Mouse (Mus musculus) frontal cortex, postnatal 14 days (tissue): ENCODE measurements around the gene Phgr1.

ENCODE experiments used
- DNase-seq, 2 experiments: peaks; one replicate each; pipeline ENCODE4 v3.0.0; 2022; ENCODE audit warnings: low spot score in 2 of 2

The Phgr1 gene

DNA sequence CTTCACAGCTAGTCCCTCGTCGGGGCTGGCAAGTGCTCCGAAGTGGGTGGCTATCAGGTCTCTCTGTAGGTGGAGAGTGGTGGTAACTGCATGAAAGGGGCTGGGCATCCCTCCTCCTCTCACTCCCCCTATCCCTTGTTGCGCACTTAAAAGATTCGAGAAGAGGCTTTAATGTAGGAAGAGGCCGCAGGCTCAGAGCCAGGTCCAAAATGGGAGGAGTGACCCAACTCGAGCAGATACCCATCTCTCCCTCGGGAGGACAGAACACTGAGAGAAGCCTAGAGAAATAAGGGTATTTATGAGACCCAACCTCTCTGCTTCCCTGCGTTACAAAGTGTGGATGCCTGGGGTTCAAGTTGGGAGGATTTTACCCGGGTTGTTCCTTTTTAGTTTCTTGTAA lies 6.5 kb downstream of the Phgr1 start:
- DNase-seq: no peak

DNA sequence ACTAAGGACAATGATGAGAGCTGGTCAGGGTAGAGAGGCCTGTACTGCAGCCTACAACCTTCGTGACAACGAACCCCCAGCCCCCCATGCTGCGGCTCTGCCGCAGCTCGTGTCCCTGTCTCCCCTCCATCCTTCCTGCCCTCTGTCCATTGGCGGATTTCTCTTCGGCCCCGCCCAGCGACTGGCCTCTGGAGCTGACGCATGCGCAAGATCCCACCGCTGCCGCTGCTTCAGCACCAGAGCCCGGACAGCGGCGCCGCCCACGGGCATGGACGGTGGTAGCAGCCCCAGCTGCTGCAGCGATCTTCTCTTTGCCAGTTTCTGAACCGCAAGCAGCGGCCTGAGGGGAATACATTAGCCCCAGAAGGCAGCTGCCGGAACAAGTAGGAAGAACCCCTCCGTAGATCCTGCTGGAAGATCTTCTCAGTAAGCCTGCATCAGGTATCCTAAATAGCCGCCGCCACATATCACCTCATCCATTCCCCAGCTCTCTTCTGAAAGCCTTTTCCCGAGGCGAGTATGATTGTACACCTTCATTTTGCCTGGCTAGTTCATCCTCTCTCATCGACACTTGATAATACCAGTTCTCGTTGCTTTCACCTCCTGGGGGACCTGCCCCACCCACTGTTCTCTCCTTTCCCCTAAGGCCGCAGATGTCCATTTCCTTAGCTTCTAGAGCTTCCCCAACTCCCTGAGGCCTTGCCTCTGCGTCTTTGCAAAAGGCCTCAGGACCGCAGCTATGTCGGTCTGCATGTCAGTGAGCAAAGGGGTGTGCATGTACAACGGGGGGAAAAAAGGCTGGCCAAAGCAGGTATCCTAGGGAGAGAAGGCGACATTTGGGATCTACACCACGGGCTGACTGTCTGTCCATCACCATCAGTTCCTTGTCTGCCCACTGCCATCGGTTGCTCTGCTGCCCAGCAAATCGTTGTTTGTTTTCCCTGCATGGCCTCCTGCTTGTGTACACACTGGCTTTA lies 7.2 kb downstream of the Phgr1 start, which contains the start of gene Disp2:
Gene Disp2 (plus strand): TSS at position 216 of the 977 bp plus-strand sequence.
- DNase-seq: peak; percentile 89 to 92

DNA sequence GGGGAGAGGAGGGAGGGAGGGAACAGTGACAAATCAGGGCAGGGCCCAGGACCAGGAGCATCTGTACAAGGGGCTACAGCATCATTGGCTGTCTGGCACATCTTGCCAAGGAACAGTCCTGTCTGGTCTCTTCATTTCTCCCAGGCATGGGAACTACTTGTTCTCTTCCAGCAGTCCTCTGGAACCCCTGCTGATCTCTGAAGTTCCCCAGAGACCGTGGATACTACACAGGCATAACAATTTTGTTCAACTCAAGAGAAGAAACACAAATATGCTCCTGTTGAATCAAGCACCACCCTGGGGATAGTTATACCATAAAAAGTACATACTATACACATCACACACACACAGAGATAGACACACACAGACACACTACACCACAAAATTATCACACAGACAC lies 8.5 kb downstream of the Phgr1 start:
- DNase-seq: no peak

DNA sequence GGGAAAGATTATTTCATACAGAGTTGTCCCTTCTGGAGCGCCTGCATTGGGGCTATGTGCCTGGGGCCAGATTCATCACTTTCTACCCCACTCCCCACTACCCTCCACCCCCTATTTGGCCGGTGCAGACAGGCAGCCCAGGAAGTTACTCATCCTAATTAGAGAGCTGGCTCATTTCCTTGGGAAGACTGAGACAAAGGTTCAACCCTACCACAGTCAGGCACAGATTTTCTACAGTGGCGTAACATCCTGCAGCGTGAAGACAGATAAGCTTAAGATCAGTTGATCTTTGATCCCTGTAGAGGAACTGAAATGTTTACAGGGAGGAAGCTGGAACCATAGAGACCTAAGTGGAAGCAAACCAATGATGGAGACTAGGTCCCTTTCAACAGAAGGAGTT lies 9.7 kb downstream of the Phgr1 start:
- DNase-seq: no peak

DNA sequence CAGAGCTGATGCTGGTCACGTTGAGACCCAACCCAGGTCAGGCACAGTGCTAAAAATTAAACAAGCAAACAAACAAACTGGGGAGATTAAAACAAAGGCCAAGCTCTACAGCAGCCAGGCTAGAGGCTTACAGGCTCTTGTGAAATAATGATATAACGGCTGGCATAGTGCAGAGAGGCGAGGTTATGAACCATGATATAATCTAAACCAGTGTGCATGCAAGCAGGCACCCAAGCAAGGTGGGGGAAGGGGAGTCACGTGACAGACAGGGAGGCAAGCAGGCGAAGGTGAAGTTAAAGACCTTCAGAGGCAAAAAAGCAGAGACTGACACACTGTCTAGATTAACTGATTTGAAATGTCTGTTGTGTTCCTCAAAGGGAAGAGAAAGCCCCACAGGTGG lies 10.5 kb downstream of the Phgr1 start:
- DNase-seq: no peak

DNA sequence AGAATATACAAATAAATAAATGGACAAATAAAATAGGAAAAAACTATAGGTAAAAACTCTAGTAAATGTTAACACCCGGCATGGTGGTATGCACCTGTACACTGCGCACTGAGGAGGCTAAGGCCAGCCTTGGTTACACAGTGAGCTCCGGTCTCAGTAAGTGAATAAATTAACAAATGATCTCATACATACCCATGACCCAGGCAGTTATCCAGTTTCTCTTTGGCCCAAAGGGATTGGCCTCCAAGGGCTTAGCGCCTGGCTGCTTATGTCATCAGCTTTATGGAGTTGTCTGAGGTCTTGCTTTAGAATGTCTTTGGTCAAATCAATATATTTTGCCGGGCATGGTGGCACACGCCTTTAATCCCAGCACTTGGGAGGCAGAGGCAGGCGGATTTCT lies 11.1 kb downstream of the Phgr1 start:
- no peak for DNase-seq

DNA sequence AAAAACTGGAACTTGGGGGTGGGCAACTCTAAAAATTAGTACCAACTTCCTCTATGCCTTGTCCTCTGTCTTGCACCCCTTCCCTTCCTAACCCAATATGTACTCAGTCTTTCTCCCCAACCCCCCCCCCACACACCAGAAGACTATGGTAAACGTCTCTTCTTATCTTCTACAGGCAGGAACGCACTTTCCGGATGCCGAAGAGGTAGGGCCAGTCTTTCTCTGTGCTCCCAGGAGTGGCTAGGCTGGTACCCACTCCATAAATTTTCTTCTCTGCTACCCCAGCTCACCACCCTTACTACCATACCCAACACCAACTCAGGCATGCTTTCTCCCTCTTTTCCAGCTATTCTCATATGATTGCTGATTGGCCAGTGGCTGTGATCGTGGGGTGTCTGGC lies 14.0 kb downstream of the Phgr1 start:
- no peak for DNase-seq

DNA sequence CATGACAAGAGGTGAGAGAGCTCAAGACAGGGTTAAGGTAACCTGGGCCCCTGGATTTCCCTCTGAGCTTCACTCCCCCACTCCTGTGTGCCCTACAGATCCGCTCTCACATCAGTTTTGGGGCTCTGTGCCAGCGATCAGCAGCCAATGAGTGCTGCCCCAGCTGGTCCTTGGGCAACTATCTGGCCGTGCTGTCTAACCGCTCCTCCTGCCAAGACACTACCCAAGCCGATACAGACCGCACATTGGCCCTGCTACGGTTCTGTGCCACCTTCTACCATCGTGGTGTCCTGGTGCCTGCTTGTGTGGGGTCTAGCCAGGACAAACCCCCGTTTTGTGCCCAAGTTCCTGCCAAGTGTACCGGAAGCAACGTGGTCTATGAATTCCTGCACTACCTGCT lies 16.9 kb downstream of the Phgr1 start:
- no peak for DNase-seq

DNA sequence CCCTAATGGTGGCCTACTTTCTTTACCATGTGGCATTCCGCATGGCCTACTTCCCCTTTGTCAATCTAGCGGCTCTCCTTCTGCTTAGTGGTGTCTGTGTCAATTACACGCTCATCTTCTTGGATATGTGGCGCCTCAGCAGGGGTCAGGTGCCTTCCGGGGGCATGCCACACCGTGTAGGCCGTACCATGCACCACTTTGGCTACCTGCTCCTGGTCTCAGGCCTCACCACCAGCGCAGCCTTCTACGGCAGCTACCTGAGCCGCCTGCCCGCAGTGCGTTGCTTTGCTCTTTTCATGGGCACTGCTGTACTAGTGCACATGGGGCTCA lies 17.6 kb downstream of the Phgr1 start:
- no peak for DNase-seq

DNA sequence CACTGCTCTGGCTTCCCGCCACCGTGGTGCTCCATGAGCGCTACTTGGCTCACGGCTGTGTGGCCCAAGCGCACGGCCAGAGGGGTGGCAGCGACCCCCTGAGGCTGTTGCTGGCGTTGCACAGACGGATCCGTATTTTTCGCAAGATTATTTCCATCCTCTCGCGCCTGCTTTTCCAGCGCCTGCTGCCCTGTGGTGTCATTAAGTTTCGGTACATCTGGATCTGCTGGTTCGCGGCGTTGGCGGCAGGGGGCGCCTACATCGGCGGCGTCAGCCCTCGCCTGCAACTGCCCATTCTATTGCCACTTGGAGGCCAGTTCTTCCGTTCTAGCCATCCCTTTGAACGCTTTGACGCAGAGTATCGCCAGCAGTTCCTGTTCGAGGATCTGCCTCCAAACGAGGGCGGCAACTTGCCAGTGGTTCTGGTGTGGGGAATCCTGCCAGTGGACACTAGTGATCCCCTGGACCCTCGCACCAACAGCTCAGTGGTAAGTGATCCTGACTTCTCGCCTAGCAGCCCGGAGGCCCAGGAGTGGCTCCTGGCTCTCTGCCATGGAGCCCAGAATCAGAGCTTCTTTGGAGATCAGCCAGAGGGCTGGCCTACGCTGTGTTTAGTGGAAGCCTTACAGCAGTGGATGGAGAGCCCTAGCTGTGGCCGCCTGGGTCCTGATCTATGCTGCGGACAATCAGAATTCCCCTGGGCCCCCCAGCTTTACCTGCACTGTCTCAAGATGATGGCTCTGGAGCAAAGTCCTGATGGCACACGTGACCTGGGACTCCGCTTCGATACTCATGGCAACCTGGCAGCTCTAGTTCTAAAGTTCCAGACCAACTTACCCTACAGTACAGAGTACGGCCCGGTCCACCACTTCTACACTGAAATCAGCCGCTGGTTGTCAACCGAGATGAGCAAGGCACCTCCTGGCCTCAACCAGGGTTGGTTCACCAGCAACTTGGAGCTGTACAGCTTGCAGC lies 18.3 kb downstream of the Phgr1 start:
- DNase-seq: peak; percentile 50 to 51

DNA sequence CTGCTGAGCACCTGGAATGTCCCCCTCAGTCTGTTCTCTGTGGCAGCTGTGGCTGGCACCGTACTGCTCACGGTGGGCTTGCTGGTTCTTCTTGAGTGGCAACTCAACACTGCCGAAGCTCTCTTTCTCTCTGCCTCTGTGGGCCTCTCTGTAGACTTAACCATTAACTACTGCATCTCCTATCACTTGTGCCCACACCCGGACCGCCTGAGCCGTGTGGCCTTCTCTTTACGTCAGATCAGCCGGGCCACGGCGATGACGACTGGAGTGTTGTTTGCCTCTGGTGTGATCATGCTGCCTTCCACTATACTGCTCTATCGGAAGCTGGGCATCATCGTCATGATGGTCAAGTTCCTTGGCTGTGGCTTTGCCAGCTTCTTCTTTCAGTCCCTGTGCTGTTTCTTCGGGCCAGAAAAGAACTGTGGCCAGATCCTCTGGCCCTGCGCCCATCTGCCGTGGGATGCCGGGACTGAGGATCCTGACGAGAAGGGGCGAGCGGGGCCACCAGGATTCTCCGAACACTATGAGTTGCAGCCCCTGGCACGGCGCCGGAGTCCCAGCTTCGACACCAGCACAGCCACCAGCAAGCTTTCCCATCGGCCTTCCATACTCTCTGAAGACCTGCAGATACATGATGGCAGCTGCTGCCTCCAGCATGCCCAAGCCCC lies 19.2 kb downstream of the Phgr1 start:
- DNase-seq: no peak

DNA sequence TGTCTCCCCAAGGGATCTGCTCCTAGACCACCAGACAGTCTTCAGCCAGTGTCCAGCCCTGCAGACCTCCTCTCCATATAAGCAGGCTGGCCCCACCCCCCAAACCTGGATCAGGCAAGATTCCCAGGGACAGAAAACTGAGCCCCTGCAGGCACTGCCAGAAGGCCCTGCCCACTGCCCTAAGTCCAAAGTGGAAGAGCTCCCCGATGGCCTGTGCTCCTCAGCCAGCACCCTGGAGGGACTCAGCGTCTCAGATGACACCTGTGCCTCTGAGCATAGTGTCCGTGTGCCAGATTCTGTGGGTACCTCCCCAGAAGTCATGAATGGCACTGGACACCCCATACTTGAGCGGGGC lies 19.7 kb downstream of the Phgr1 start:
- DNase-seq: no peak

DNA sequence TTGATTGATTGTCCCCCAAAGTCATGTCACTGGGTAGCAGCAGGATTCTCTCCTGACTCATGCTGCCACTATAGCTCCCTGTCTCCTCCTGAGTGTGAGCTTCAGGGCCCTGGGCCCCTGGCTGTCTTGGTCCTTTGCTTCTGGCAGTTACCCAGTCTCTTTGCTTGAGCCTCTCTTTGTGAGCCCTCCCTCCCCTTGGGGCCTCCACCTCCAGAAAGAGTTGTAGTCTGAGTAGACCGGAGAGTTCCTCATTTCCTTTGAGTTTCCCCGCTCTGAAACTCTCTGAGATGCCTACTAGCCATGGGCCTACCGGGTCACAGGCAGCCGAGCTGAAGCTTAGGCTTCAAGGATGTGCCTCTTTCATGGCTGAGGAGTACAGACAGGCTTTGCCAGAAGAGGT lies 21.1 kb downstream of the Phgr1 start:
- DNase-seq: no peak

DNA sequence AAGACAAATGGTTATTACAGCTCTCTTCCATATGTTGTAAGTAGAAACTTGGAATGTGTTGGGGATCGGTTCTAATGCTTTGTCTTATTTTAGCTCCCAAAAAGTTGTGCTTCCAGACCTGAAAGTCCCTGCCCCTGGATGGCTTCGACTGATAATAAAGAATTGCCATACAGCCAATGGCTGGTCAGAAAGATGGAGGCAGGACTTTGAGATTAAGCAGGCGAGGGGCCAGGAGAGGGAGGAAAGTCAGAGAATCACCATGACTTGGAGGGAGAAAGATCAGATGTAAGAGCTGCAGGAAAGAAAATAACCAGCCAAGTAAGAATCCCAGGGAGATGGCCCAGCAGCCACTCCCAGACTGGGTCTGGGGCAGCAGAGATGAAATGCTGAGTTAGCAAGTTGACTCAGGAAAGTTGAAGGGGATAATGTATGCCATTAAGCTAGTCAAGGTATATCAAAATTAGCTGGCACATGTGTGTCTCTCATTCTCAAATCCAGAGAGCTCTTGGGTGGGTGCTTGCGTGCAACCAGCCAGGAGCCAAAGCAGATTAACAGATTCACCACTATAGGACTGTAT lies 30.1 kb downstream of the Phgr1 start:
- DNase-seq: no peak

DNA sequence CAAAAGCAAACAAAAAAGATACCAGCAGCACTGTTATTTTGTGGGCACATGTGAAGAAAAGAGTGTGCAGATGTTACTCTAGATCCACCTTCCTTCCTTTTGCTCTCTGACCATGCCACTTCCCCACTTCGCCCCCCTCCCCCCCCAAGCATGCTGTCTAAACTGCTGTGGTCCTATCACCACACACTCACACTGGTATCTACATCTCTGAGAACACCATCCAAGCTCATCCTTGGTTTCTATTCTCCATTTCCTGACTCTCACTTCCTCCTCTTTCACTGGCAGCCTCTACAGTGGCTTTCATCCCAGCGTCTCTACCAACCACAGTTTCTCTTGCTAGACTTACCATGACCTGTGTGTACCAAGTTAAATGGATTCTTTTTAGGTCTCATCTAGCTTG lies 31.9 kb downstream of the Phgr1 start:
- DNase-seq: no peak

DNA sequence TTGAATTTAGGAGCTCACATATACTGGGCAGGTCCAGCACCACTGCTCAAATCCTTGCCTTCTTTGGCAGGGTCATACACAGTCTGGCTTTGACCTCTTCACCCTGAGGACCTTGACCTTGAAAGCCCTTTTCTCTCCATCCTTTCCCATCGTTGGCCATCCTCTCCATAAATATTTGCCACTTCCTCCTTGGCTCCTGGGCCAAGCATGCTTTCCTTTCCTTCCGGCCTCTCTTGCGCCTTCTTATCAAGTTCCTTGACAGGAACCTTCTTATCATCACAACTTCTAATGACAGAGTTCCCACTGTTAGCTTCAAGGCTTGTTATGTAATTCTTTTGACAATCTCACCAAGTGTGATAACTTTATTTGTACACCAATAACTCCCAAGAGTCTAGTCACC lies 32.6 kb downstream of the Phgr1 start:
- DNase-seq: no peak

DNA sequence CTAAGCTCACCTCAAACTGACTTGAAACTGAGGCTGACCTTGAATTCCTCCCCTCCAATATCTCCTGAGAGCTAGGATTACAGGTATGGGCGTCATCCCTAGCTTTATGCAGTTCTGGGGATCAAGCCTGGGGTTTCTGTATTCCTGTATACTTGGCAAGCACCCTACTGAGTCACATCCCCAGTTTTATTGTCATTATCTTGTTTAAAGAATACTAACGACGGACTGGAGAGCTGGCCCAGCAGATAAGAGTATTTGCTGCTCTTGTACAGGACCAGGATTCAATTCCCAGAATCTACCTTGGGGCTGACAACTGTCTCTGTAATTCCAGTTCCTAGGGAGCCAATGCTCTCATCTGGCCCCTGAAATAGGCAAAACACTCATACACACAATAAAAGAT lies 33.2 kb downstream of the Phgr1 start:
- no peak for DNase-seq

DNA sequence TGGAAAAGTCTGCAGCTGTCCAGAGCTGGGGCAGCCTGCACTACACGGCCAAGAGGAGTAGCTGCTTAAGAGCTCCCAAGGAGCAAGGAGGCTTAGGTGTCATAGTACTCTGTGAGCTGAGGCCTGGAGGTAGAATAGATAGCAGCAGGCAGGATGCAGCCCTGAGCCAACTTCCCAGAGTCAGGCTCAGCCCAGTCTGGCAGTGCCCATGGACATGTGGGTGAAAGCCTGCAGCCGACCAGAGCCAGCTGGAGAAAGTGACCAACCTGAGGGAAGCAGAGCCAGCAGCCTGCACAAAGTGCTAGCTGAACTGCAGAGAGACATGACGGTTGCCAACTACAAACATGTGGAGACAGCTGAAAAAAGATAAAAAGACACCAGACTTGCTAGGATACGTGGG lies 34.3 kb downstream of the Phgr1 start:
- DNase-seq: no peak

DNA sequence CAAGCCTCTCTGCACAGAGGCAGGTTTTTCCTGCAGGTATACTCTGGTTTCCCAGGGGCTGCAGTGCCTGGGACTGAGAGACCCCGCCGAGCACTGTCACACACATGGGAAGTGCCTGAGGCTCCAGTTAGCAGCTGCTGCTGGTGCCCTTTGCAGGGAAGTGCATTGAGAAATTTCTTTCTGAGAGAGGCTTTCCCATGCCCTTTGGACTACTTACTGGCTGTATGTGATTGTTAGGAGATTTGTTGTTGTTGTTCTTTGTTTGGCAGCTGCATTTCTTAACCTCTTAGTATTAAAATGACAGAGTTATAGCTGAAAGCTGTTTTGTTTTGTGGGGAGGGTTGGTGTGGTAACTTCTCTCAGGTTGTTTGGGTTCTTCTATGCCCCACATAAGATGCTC lies 38.3 kb downstream of the Phgr1 start:
- no peak for DNase-seq

DNA sequence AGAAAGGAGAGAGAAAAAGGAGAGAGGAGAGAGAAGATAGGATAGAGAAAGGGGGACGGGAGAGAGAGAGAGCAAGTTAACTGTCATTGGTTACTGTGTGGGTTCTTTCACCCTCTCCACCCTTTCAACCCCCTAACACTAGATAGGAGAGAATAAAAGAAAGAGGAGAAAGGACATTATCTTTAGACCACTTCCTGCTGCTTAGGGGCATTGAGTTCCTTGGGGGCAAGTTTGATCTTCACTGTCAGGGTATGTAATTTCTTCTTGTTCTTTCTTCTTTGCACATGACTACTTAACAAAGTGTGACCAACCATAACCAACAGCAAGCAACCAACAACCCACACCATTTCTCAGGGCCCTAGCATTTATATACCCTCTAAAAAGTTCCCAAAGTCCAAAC lies 40.2 kb downstream of the Phgr1 start:
- DNase-seq: no peak

DNA sequence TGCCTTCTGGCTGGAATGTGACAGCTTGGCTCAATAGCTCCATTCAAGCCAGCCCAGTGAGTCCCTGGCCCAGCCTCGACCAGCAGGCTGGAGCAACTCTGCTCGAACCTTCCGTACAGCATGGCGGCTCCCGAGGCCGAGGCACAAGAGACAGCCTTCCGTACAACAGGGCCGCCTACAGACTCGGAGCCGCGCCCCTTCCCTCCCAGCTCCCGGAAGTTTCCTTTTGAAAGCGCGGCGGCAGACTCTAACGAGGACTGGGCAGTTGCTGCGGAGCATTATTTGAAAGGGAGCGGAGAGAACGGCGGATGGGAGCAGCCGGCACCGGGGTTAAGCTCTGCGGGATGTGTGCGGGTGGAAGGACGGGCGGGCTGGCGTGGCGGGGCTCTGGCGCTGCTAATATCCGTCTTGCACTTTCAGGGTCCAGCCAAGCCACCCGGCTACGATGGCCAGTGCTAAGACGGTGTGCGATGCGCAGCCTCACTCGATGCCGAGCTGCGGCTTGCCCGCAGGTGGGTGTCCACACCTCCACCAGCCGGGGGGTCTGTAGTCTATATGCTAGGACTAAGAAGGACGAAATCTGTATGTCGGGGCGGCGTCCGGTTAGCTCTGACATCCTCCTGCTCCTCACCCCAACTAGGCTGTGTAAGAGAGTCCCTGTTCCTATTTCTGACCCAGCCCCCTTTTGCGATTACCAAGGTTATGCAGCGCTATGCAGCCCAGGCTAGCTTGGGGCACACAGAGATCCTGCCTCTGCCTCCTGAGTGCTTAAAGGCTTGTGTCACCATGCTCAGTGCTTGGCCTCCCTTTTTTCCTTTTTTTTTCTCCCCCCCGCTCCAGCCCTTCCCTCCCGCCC lies 41.6 kb downstream of the Phgr1 start, which contains the start of gene Knstrn:
Gene Knstrn (plus strand): TSS at position 23 of the 856 bp plus-strand sequence.
- peak; percentile 57 to 72 for DNase-seq
